Mouse (Mus musculus): ENCODE measurements at regions not wholly inside any gene's neighbourhood (a gene's known extent, or its start where the extent isn't known, plus 50 kb on each side); places are given as distances from the start of the nearest gene placed in this dataset.
"Not testable (repeated sequence)": the region's sequence is repeated elsewhere in the genome, so short reads cannot be mapped to it uniquely, and the experiment has no call there.

GRCm38 (mm10) chr13:3145513-3145912 is 392.4 kb upstream of the Gdi2 start:
- H3K9me3 ChIP-seq (ENCODE audit: control insufficient read depth, low read length); H3K4me3 ChIP-seq (ENCODE audit: low read depth, low read length); H3K27ac ChIP-seq (ENCODE audit: low read depth, low read length); ATAC-seq (replicated peaks; ENCODE audit: low FRiP score); H3K4me1 ChIP-seq (replicated peaks; ENCODE audit: control insufficient read depth, insufficient read depth, low read length); DNase-seq (ENCODE audit: low spot score); H3K27me3 ChIP-seq (replicated peaks; ENCODE audit: control insufficient read depth, insufficient read depth, low read length); H3K4me2 ChIP-seq; H3K36me3 ChIP-seq (ENCODE audit: control insufficient read depth, insufficient read depth, low read length); H3K9ac ChIP-seq (ENCODE audit: low read depth, low read length): not testable (repeated sequence)
- WGBS, result 73% methylated on average over 1 of the region's 1 CpGs
